Mouse (Mus musculus) stomach, embryonic 16.5 days (tissue): Measurements from ENCODE around the gene Emg1. TPM values are rescaled to one million over a fixed set of nuclear protein-coding genes. Genes with fewer than 3 reads are reported as not detected.

Source experiments
- ATAC-seq: fragments of 200-750 bp; cut with Nextera tagmentation; 2 replicates; pipeline ENCODE4 v1.8.0; 2017; ENCODE audit warnings: moderate number of reproducible peaks, moderate TSS enrichment; ENCODE audit not compliant: insufficient read depth, low FRiP score
- H3K27ac ChIP-seq: fragments of 300-500 bp; sonication (generic); 2 replicates; pipeline ENCODE4 v1.5.1; 2014; ENCODE audit warnings: low read length
- H3K27me3 ChIP-seq: fragments of 300-500 bp; sonication (generic); 2 replicates; pipeline ENCODE4 v1.6.1; 2014; ENCODE audit warnings: low read length, control low read depth, mixed read lengths; ENCODE audit not compliant: control insufficient read depth, insufficient read depth
- H3K36me3 ChIP-seq: fragments of 300-500 bp; sonication (generic); 2 replicates; pipeline ENCODE4 v1.6.1; 2014; ENCODE audit warnings: low read length; ENCODE audit not compliant: control insufficient read depth, insufficient read depth
- H3K4me1 ChIP-seq: fragments of 300-500 bp; sonication (generic); 2 replicates; pipeline ENCODE4 v1.6.1; 2014; ENCODE audit warnings: low read length, control low read depth, mixed read lengths; ENCODE audit not compliant: control insufficient read depth, insufficient read depth
- H3K4me2 ChIP-seq: fragments of 300-500 bp; sonication (generic); 2 replicates; pipeline ENCODE4 v1.6.1; 2014; ENCODE audit warnings: low read depth, low read length, mixed read lengths
- H3K4me3 ChIP-seq: fragments of 300-500 bp; sonication (generic); replicated peaks from 2 replicates; pipeline ENCODE4 v1.5.1; 2014; ENCODE audit warnings: mild to moderate bottlenecking, low read length
- H3K9ac ChIP-seq: fragments of 300-500 bp; sonication (generic); 2 replicates; pipeline ENCODE4 v1.6.1; 2014; ENCODE audit warnings: low read length
- H3K9me3 ChIP-seq: fragments of 300-500 bp; sonication (generic); replicated peaks from 2 replicates; pipeline ENCODE4 v1.6.1; 2016; ENCODE audit warnings: low read length, control low read depth; ENCODE audit not compliant: control insufficient read depth
- whole genome bisulfite sequencing: fragments of 180-500 bp; shearing (Covaris S2); extraction: QIAGEN DNeasy Blood & Tissue Kit; methylation state at CpG from one replicate; pipeline ENCODE4 v1.1.7; 2014; 5-methylcytosine and 5-hydroxymethylcytosine counted together
- polyA plus RNA-seq: library from polyadenylated mRNA; unstranded; fragments of >200 nt; fragmentation: Nextera tagmentation; extraction: Ambion mirVana; gene quantifications from 2 replicates; pipeline ENCODE4 v1.2.1, GENCODE M21; 2015

Emg1 gene
- polyA plus RNA-seq, 1 experiment from 2014 or later, result 175 TPM

DNA sequence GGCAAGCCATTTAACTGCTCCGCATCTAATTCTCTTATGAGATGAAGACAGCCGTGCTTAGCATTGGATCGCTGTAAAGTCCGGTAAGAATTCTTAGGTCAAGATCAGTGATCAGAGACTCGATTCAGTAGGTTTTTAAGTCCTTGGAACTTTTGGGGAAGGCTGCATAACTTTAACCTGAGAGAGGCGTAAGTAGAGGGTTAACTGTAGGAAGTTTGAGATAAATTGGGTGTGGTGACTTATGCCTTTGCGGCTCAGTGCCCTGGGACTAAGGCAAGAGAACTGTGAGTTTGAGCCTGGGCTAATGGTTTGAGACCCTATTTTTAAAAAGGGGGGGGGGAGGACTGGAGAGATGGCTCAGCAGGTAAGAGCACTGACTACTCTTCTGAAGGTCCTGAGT, 47.7 kb downstream of the Emg1 start:
- WGBS, result 72% methylated on average over 7 of the region's 7 CpGs
- peak overlapping the region; percentile 88 for H3K4me2 ChIP-seq
- no peak overlapping the region for H3K27ac ChIP-seq

GRCm38 (mm10) chr6:124663424-124663795, 48.6 kb downstream of the Emg1 start:
- H3K4me2 ChIP-seq, result peak overlapping the region; percentile 88
- no peaks in the 10 kb centered on the region for H3K27me3 ChIP-seq
- peak overlapping the region; percentile 28 for H3K27ac ChIP-seq
- H3K9me3 ChIP-seq, result no peaks in the 10 kb centered on the region
- ATAC-seq, result no peak
- peaks cover 7% of the 10 kb centered on the region for H3K4me1 ChIP-seq
- 12% methylated on average over 13 of the region's 13 CpGs for WGBS
- H3K9ac ChIP-seq, result peak overlapping the region; percentile 83
- H3K4me3 ChIP-seq, result peak overlapping the region; percentile 83
- no peaks in the 10 kb centered on the region for H3K36me3 ChIP-seq

More for the DNA sequence above, 47.7 kb downstream of the Emg1 start:
- Histone ChIP-seq H3K4me1 (peaks cover 7% of the 10 kb centered on the region), H3K9me3 (no peaks in the 10 kb centered on the region), H3K9ac (no peak overlapping the region), H3K36me3 (no peaks in the 10 kb centered on the region), H3K4me3 (peak overlapping the region; percentile 83), H3K27me3 (no peaks in the 10 kb centered on the region)
- ATAC-seq, result no peak

- peak within 1 kb of the TSS; percentile 87 for H3K27ac ChIP-seq
- no peaks in the 10 kb centered on the region for H3K36me3 ChIP-seq
- peak within 1 kb of the TSS; percentile 83 for H3K4me3 ChIP-seq
- H3K9me3 ChIP-seq, result no peaks in the 10 kb centered on the region
- H3K27me3 ChIP-seq, result no peaks in the 10 kb centered on the region
- ATAC-seq, result peak; percentile 98
- WGBS, result under 1% methylated on average over 64 of the region's 87 CpGs
- peak within 1 kb of the TSS; percentile 83 for H3K9ac ChIP-seq
- peaks cover 7% of the 10 kb centered on the region for H3K4me1 ChIP-seq
- H3K4me2 ChIP-seq, result peak within 1 kb of the TSS; percentile 88
Measured at GRCm38 (mm10) chr6:124662477-124663423, 49.2 kb downstream of the Emg1 start, which contains the start of gene Lpcat3. Gene Lpcat3 (plus strand): TSS chr6:124663027.

GRCm38 (mm10) chr6:124661995-124662394, 50.0 kb downstream of the Emg1 start:
- Histone ChIP-seq H3K4me2 (peak overlapping the region; percentile 88), H3K4me3 (peak overlapping the region; percentile 83), H3K4me1 (peaks cover 7% of the 10 kb centered on the region), H3K27ac (peak overlapping the region; percentile 87; the same call in 1 of the 2 replicates), H3K9ac (peak overlapping the region; percentile 83), H3K36me3 (no peaks in the 10 kb centered on the region), H3K9me3 (no peaks in the 10 kb centered on the region), H3K27me3 (no peaks in the 10 kb centered on the region)
- no peak for ATAC-seq
- 27% methylated on average over 6 of the region's 6 CpGs for WGBS

- no peak overlapping the region for H3K4me3 ChIP-seq
- WGBS, result 92% methylated on average over 4 of the region's 4 CpGs
- no peak overlapping the region for H3K9ac ChIP-seq
- peaks cover 7% of the 10 kb centered on the region for H3K4me1 ChIP-seq
- H3K36me3 ChIP-seq, result no peaks in the 10 kb centered on the region
- no peak for ATAC-seq
- H3K27me3 ChIP-seq, result no peaks in the 10 kb centered on the region
- H3K27ac ChIP-seq, result no peak overlapping the region
- H3K9me3 ChIP-seq, result no peaks in the 10 kb centered on the region
- H3K4me2 ChIP-seq, result no peak overlapping the region
Measured at GRCm38 (mm10) chr6:124661156-124661806, 50.7 kb downstream of the Emg1 start.

- no peak overlapping the region for H3K9ac ChIP-seq
- peaks cover 3% of the 10 kb centered on the region; the same call in 1 of the 2 replicates for H3K4me1 ChIP-seq
- H3K27ac ChIP-seq, result no peak overlapping the region
- H3K9me3 ChIP-seq, result no peaks in the 10 kb centered on the region
- no peak overlapping the region for H3K4me3 ChIP-seq
- 51% methylated on average over 2 of the region's 2 CpGs for WGBS
- H3K36me3 ChIP-seq, result no peaks in the 10 kb centered on the region
- no peaks in the 10 kb centered on the region for H3K27me3 ChIP-seq
- H3K4me2 ChIP-seq, result no peak overlapping the region
- no peak for ATAC-seq
Measured at GRCm38 (mm10) chr6:124658067-124658466, 53.9 kb downstream of the Emg1 start.

DNA sequence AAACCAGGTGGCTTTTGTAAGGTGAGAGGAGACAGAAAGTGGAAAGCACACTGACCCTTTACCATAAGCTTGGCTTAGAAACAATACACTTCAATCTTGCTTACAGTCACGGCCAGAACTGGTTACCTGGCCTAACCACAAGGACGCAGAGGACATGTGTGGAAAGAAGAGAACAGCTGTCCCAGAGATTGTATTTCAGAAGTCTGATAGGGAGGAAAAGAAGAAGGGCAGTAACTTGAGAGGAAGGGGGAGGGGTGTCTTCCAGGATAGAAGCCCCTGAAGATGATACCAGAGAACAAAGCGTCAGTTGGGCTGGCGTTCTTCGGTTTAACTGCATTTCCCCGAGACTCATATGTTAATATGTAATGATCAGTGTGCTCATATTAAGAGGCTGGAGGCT, 56.1 kb downstream of the Emg1 start:
- 34% methylated on average over 6 of the region's 6 CpGs for WGBS

More for the DNA sequence above, 56.1 kb downstream of the Emg1 start:
- no peak for ATAC-seq
- Histone ChIP-seq H3K27ac (no peak overlapping the region), H3K9me3 (no peaks in the 10 kb centered on the region), H3K4me2 (no peak overlapping the region), H3K9ac (no peak overlapping the region), H3K4me3 (no peak overlapping the region), H3K4me1 (no peaks in the 10 kb centered on the region), H3K36me3 (no peaks in the 10 kb centered on the region), H3K27me3 (no peaks in the 10 kb centered on the region)
